Mouse (Mus musculus) kidney, postnatal 4 days (tissue): Measurements from ENCODE around the gene Ppp1r12a.
A peak's percentile ranks its signal among the peaks of the same experiment; 100 is the strongest.

ENCODE experiments used
- DNase-seq, 2 experiments: peaks; one replicate each; pipeline ENCODE4 v3.0.0; 2021; ENCODE audit warnings: mixed read lengths in 2 of 2

Gene Ppp1r12a

GRCm38 (mm10) chr10:108292651-108293050, 130.7 kb downstream of the Ppp1r12a start:
- DNase-seq, result no peak

- no peak for DNase-seq
These were observed 131.7 kb downstream of the Ppp1r12a start for GRCm38 (mm10) chr10:108293620-108294195.

GRCm38 (mm10) chr10:108294766-108295165, 132.8 kb downstream of the Ppp1r12a start:
- DNase-seq, result no peak

- DNase-seq, result no peak
These were observed 134.5 kb downstream of the Ppp1r12a start for GRCm38 (mm10) chr10:108296446-108296845.

- no peak for DNase-seq
These were observed 136.3 kb downstream of the Ppp1r12a start for GRCm38 (mm10) chr10:108298261-108298660.

- DNase-seq, result peak in 1 of 2 experiments; percentile 30
These were observed 137.0 kb downstream of the Ppp1r12a start for GRCm38 (mm10) chr10:108298841-108299545.

- no peak for DNase-seq
These were observed 137.8 kb downstream of the Ppp1r12a start for GRCm38 (mm10) chr10:108299828-108300227.

- peak; percentile 92 to 93 for DNase-seq
These were observed 138.8 kb downstream of the Ppp1r12a start for GRCm38 (mm10) chr10:108300843-108301242.

- DNase-seq, result peak; percentile 9 to 35
These were observed 145.8 kb downstream of the Ppp1r12a start for GRCm38 (mm10) chr10:108307772-108308171.

GRCm38 (mm10) chr10:108310195-108310594, 148.2 kb downstream of the Ppp1r12a start:
- no peak for DNase-seq

GRCm38 (mm10) chr10:108311396-108311795, 149.4 kb downstream of the Ppp1r12a start:
- no peak for DNase-seq

GRCm38 (mm10) chr10:108313845-108314244, 151.9 kb downstream of the Ppp1r12a start:
- DNase-seq, result no peak

- no peak for DNase-seq
These were observed 152.4 kb downstream of the Ppp1r12a start for GRCm38 (mm10) chr10:108314396-108314795.

GRCm38 (mm10) chr10:108315236-108315635, 153.2 kb downstream of the Ppp1r12a start:
- no peak for DNase-seq

GRCm38 (mm10) chr10:108328356-108328755, 166.4 kb downstream of the Ppp1r12a start:
- DNase-seq, result no peak

GRCm38 (mm10) chr10:108328983-108329382, 167.0 kb downstream of the Ppp1r12a start:
- no peak for DNase-seq

- DNase-seq, result no peak
These were observed 167.8 kb downstream of the Ppp1r12a start for GRCm38 (mm10) chr10:108329771-108330170.

- DNase-seq, result no peak
These were observed 169.0 kb downstream of the Ppp1r12a start for GRCm38 (mm10) chr10:108330964-108331363.

- peak; percentile 94 to 96 for DNase-seq
These were observed 170.0 kb downstream of the Ppp1r12a start, which contains the start of gene Pawr for GRCm38 (mm10) chr10:108331784-108332561. Gene Pawr (plus strand): TSS chr10:108332121.

GRCm38 (mm10) chr10:108332571-108333541, 170.9 kb downstream of the Ppp1r12a start:
- DNase-seq, result peak; percentile 79 to 86

- peak in 1 of 2 experiments; percentile 28 for DNase-seq
These were observed 171.6 kb downstream of the Ppp1r12a start for GRCm38 (mm10) chr10:108333642-108334041.
